Mouse (Mus musculus) heart, embryonic 10.5 days (tissue): Measurements from ENCODE around the gene Rexo2. TPM values are rescaled to one million over a fixed set of nuclear protein-coding genes. Genes with fewer than 3 reads are reported as not detected.
"Not testable (repeated sequence)": the region's sequence is repeated elsewhere in the genome, so short reads cannot be mapped to it uniquely, and the experiment has no call there.

Experiments
- DNase-seq: peaks from one replicate; pipeline ENCODE4 v3.0.0-alpha.2; 2017; ENCODE audit warnings: low spot score
- H3K27ac ChIP-seq: fragments of 300-500 bp; sonication (generic); 2 replicates; pipeline ENCODE4 v1.5.1; 2016; ENCODE audit warnings: mild to moderate bottlenecking
- H3K27me3 ChIP-seq: fragments of 300-500 bp; sonication (generic); 2 replicates; pipeline ENCODE4 v1.6.1; 2016; ENCODE audit warnings: mild to moderate bottlenecking; ENCODE audit not compliant: poor library complexity, insufficient read depth, severe bottlenecking
- H3K36me3 ChIP-seq: fragments of 300-500 bp; sonication (generic); 2 replicates; pipeline ENCODE4 v1.6.1; 2016; ENCODE audit warnings: mild to moderate bottlenecking, moderate library complexity
- H3K4me1 ChIP-seq: fragments of 300-500 bp; sonication (generic); 2 replicates; pipeline ENCODE4 v1.6.1; 2016; ENCODE audit warnings: mild to moderate bottlenecking
- H3K4me3 ChIP-seq: fragments of 300-500 bp; sonication (generic); 2 replicates; pipeline ENCODE4 v1.5.1; 2016; ENCODE audit warnings: mild to moderate bottlenecking, moderate library complexity
- H3K9me3 ChIP-seq: fragments of 300-500 bp; sonication (generic); 2 replicates; pipeline ENCODE4 v1.6.1; 2016; ENCODE audit warnings: mild to moderate bottlenecking, moderate library complexity
- WGBS: fragments of 180-500 bp; shearing (Covaris S2); methylation state at CpG from one replicate; pipeline ENCODE4 v1.1.7; 2016; 5-methylcytosine and 5-hydroxymethylcytosine counted together
- polyA plus RNA-seq: library from polyadenylated mRNA; unstranded; fragments of >200 nt; fragmentation: Nextera tagmentation; extraction: Ambion mirVana; gene quantifications from 2 replicates; pipeline ENCODE4 v1.2.1, GENCODE M21; 2016

The Rexo2 gene
- polyA plus RNA-seq, 1 experiment from 2014 or later = 138 TPM

DNA sequence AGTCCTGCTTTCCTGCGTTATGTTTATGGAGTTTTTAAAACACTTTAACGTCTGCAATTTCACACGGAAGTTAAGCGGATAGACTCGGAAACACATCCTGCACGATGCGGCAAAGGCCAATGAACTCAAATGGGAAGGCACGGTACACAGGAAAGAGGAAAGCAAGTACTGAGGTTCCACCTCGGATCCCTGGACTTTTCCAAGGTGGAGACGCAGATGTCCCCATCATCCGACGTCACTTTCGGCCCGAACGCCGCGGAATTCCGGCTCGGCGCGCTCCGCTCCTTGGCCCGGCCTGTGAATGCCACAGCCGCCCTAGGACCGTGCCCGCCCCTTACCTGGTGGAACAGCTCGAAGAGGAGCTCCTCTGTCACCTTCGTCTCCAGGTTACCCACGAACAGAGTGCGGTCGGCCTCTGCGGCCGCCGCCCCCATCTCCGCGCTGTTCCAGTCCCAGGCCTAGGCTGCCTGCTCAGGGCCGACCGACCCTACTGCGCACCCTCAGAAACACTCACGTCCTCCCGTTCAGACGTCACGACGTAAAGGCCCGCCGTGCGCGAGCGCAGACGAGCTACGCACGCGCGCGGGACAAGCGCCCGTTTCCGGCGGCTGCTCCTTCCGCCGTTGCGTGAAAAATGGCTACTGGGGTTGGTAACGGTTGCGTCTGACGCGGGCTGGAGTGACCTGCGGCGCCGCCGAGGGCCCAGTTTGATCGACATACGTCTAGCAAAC, 14.6 kb upstream of the Rexo2 start, which contains the start of the genes Rbm7 and Gm5617:
Gene Rbm7 (minus strand): TSS at position 483 of the 731 bp plus-strand sequence.
Gene Gm5617 (plus strand): TSS at position 626 of the 731 bp plus-strand sequence.
- Histone ChIP-seq H3K36me3 (peaks cover 36% of the 10 kb centered on the region), H3K27me3 (no peaks in the 10 kb centered on the region), H3K4me1 (peaks cover 17% of the 10 kb centered on the region; the same call in 1 of the 2 replicates), H3K27ac (peak within 1 kb of the TSS; percentile 90), H3K4me3 (peak within 1 kb of the TSS; percentile 95), H3K9me3 (no peaks in the 10 kb centered on the region)
- WGBS = under 1% methylated on average over 72 of the region's 72 CpGs
- DNase-seq = peak; percentile 97

DNA sequence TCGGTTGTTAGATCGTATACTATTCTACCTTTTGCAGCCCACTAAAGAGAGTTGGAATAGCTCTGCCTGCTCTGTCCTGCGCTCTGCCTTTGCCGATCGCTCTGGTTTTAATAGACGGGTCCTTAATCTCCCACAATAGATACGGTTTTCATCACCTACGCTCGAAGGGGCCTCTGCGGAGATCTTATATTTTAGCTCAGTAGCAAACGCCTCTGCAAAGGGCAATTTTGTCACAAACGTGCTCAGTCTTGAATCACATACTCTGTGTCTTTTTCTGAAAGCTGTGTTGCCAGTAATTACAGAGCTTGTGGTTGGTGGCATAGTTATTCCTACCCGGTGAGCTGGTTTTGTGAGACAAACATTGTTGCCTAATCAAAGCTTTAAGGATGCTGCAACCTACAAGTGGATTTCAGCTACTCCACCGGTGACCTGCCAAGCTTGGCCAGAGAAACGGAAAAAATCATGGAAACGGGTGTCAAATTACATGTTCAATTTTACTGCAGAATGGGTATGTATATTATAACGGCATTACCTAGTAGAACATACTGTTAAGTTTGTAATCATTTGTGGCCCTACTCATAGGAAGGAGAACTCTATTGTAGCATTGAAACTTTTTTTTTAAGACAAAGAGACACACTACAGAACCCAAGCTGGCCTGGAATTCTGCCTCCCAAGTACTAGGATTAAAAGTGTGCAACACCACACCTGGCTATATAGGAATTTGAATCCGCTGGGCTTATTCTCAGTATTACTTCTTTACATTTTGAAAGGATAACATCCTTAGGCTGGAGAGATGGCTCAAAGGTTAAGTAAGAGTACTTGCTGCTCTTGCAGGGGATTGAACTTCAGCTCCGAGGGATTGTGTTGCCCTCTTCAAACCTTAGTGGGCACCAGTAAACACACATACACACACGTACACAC, 1.1 kb upstream of the Rexo2 start:
- H3K4me3 ChIP-seq = peak overlapping the region; percentile 94
- no peak for DNase-seq
- no peaks in the 10 kb centered on the region for H3K27me3 ChIP-seq
- no peaks in the 10 kb centered on the region for H3K9me3 ChIP-seq
- peaks cover 22% of the 10 kb centered on the region; the same call in 1 of the 2 replicates for H3K36me3 ChIP-seq
- 0 out of 2 replicates have a peak, but pooled peaks cover 4% of the 10 kb centered on the region for H3K4me1 ChIP-seq
- H3K27ac ChIP-seq = peak overlapping the region; percentile 67
- 31% methylated on average over 20 of the region's 20 CpGs for WGBS

DNA sequence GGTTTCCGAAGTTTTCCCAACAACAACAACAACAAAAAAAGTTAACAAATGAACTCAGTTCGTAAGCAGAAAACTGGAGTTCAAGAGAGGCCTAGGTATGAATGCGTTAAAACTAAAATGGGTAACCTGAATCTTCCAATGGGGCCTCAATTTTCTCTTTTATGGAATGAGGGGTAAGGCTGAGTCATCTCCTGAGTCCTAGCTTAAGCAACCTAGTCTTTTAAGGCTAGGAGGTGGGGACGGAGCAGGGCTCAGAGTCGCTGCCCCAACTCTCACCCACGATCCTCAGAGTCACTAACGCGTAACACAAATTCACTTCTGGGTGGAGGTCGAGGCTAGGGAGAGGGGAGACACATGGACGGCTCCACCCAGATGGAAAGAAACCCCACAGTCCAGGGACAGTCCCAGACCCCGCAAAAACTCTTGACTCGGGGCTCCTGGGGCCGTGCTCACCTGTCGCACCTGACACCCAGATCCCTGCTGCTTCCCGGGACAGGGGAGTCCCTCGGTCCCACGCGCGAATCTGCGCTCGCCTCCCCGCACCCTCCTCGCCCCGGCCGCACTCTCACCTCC, 499 bp downstream of the Rexo2 start:
- Histone ChIP-seq H3K36me3 (peaks cover 29% of the 10 kb centered on the region), H3K4me3 (peak overlapping the region; percentile 94), H3K9me3 (no peaks in the 10 kb centered on the region), H3K27ac (peak overlapping the region; percentile 92), H3K27me3 (no peaks in the 10 kb centered on the region), H3K4me1 (0 out of 2 replicates have a peak, but pooled peaks cover 4% of the 10 kb centered on the region)
- 7% methylated on average over 25 of the region's 25 CpGs for WGBS
- DNase-seq = no peak

DNA sequence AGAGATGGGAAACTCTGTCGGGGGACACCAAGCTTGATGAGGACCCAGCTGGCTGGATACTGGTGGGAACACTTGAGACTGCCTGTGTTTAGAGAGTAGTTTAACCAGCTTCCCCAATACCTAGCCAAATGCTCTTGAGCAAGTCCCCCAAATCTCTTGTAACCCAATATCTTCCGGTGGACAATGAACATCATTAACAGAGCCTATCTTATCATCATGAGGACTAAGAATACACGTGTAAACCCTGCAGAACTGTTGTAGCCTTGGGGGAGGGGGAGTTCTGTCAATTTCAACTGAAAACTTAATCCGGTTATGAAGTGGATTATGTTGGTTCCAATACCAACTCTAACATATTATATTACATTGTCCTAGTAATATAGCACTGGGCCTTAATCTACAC, 1.6 kb downstream of the Rexo2 start:
- Histone ChIP-seq H3K27me3 (no peaks in the 10 kb centered on the region), H3K36me3 (peaks cover 35% of the 10 kb centered on the region), H3K4me3 (no peak overlapping the region), H3K4me1 (0 out of 2 replicates have a peak, but pooled peaks cover 4% of the 10 kb centered on the region), H3K9me3 (no peaks in the 10 kb centered on the region), H3K27ac (no peak overlapping the region)
- 78% methylated on average over 4 of the region's 4 CpGs for WGBS
- no peak for DNase-seq

DNA sequence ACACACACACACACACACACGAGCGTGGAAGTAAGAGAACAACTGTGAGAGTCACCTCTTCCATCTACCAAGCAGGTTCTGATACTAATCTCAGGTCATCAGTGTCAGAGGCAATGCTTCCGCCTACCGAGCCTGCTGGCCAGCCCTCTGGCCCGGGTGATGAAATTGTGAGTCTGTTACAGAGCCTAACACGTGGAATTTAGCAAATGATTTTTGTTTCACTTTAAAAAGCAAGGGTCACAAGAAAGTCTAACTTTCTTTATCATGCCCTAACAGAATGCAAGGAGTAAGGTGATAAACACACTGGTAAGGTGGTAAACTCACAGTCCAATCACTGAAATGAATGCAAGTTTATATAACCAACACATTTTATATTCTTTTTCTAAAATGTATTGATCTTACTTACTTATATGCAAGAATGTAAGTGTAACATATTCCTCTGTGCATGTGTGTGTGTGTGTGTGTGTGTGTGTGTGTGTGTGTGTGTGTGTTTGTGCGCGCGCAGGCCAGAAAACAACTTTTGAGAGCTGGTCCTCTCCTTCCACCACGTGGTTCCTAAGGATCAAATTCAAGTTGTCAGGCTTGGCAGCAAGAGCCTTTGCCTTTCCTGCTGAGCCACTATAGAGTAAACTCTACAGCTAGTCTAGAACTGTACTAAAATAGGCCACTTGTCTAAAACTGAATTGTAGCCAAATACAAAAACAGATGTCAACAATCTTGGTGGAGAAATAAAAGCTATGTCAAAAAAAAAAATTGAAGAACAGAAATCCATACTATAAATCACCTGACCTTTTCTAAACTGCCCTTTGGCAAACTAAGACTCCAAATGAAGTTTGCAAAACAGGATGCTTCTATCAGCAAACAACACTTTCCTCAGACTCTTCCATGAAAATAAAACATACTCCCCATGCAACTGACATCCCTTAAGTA, 3.9 kb downstream of the Rexo2 start:
- H3K4me1 ChIP-seq = 0 out of 2 replicates have a peak, but pooled peaks cover 4% of the 10 kb centered on the region
- DNase-seq = no peak
- no peak overlapping the region for H3K27ac ChIP-seq
- peaks cover 48% of the 10 kb centered on the region for H3K36me3 ChIP-seq
- 88% methylated on average over 10 of the region's 10 CpGs for WGBS
- H3K4me3 ChIP-seq = no peak overlapping the region
- H3K27me3 ChIP-seq = no peaks in the 10 kb centered on the region
- no peaks in the 10 kb centered on the region for H3K9me3 ChIP-seq

DNA sequence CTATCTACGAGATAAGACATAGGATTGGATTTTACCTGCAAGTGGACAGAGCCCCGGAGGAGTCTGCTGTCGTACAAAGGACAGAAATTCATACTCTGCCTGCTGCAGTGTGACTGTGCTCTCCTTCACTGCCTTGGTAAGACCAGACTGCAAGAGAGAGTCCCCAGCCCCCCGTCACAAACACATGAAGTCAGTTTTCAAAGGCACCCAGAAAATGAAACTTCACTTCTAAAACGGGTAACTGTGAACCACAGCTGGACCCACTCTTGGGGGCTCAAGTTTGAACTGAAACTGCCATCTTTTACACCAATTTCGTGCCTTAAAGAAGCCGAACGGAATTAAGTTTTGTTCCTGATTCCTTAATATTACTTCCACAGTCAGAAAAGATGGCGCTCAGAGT, 6.1 kb downstream of the Rexo2 start:
- no peaks in the 10 kb centered on the region for H3K9me3 ChIP-seq
- H3K27me3 ChIP-seq = no peaks in the 10 kb centered on the region
- DNase-seq = no peak
- 89% methylated on average over 9 of the region's 9 CpGs for WGBS
- no peak overlapping the region for H3K4me3 ChIP-seq
- H3K27ac ChIP-seq = no peak overlapping the region
- no peaks in the 10 kb centered on the region for H3K4me1 ChIP-seq
- peaks cover 59% of the 10 kb centered on the region for H3K36me3 ChIP-seq

DNA sequence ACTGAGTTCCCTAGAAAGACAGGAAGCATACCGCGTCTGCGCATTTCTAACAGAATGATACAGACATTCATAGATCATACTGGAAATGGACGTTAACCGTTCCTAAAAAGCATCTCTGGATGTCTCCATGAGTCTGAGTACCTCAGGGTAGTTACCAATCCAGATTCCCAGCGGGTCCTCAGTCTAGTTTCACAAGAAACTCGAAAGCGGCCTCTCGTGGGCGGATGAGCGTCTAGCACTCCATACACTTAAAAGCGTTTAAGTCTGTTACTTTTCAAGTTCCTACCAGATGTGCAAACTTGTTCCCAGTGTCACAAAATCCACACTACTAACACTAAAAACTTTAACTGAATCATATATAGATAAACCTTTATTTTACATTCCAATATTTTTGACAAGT, 7.3 kb downstream of the Rexo2 start:
- 94% methylated on average over 12 of the region's 12 CpGs for WGBS
- Histone ChIP-seq H3K4me3 (no peak overlapping the region), H3K27me3 (no peaks in the 10 kb centered on the region), H3K9me3 (no peaks in the 10 kb centered on the region), H3K36me3 (peaks cover 58% of the 10 kb centered on the region), H3K4me1 (no peaks in the 10 kb centered on the region), H3K27ac (no peak overlapping the region)
- DNase-seq = no peak

DNA sequence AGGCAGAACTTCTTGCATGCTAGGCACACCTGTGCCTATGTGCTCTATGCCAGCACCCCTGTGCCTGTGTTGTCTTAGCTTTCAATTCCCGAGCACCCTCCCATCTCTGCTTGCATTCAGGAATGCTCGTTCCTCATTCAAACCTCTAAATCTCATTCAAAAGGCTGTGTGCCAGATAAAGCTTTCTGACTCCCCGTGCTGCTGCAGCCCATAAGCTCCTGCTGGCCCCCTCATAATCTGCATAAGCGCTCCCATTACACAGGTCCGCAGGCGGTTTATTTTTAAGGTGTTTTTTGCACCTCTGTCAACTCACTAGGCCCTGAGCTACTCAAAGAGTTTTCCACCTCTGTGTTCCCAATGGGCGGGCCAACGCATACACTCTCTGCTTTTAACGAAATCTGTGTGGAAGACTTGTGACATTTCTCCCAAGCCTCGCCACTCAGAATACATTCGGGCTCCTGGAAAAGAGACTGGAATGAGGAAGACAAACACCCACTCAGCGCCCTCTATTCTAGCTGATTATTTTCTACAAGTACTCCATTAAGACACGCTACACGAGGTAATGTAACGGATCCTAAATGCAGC, 7.9 kb downstream of the Rexo2 start:
- 88% methylated on average over 15 of the region's 15 CpGs for WGBS
- H3K9me3 ChIP-seq = no peaks in the 10 kb centered on the region
- H3K4me3 ChIP-seq = no peak overlapping the region
- H3K27ac ChIP-seq = no peak overlapping the region
- peaks cover 58% of the 10 kb centered on the region for H3K36me3 ChIP-seq
- H3K4me1 ChIP-seq = no peaks in the 10 kb centered on the region
- no peaks in the 10 kb centered on the region for H3K27me3 ChIP-seq
- no peak for DNase-seq

DNA sequence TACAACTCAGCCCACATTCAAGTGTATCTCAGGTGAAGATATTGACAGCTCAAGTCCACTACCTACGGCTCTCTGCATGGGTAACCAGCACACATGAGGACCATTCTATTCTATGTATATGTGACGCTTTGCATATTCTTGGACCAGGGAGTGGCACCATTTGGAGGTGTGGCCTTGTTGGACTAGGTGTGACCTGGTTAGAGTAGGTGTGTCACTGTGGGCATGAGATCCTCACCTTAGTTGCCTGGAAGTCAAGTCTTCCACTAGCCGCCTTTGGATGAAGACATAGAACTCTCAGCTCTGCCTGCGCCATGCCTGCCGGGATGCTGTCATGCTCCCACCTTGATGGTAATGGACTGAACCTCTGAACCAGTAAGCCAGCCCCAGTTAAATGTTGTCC, 13.0 kb downstream of the Rexo2 start:
- not testable (repeated sequence) for H3K27ac ChIP-seq, H3K27me3 ChIP-seq, H3K9me3 ChIP-seq, H3K4me1 ChIP-seq, DNase-seq, H3K4me3 ChIP-seq
- H3K36me3 ChIP-seq = peaks cover 45% of the 10 kb centered on the region
- 93% methylated on average over 5 of the region's 5 CpGs for WGBS

DNA sequence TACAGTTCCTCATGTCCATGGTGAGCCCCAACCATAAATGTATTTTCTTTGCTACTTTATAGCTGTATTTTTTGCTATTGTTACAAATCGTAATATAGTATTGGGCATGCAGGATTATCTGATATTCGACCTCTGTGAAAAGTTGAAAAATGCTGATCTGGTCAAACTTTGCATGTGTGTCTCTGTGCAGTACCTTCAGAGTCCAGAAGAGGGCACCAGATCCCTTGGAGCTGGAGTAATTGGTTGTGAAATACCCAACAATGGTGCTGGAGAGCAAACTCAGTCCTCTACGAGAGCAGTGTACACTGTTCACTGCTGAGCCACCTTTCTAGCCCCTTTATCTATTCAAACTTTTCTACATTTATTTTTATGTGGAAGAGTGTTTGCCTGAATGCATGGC, 13.6 kb downstream of the Rexo2 start:
- 62% methylated on average over 3 of the region's 3 CpGs for WGBS
- H3K27me3 ChIP-seq = no peaks in the 10 kb centered on the region
- H3K36me3 ChIP-seq = peaks cover 40% of the 10 kb centered on the region
- H3K27ac ChIP-seq = no peak overlapping the region
- DNase-seq = no peak
- H3K9me3 ChIP-seq = no peaks in the 10 kb centered on the region
- H3K4me3 ChIP-seq = no peak overlapping the region
- no peaks in the 10 kb centered on the region for H3K4me1 ChIP-seq

DNA sequence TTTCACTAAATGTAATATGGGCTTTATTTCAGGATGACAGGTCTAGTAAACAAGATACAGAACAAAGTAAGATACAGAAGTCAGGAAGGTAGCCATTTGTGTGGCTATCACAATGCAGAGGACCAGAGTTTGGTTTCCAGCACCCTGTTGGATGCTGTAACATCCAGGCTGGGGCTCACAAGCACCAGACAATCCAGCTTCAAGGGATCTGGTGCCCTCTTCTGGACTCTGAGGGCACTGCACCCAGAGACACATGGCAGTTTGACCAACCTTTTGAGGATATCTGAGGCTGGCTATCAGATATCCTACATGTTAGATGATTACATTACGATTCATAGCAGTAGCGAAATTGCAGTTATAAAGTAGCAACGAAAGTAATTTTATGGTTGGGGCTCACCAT, 14.8 kb downstream of the Rexo2 start:
- Histone ChIP-seq H3K9me3 (no peaks in the 10 kb centered on the region), H3K4me1 (no peaks in the 10 kb centered on the region), H3K27ac (no peak overlapping the region), H3K36me3 (peaks cover 30% of the 10 kb centered on the region), H3K27me3 (no peaks in the 10 kb centered on the region), H3K4me3 (no peak overlapping the region)
- WGBS = 97% methylated on average over 3 of the region's 3 CpGs
- DNase-seq = no peak

DNA sequence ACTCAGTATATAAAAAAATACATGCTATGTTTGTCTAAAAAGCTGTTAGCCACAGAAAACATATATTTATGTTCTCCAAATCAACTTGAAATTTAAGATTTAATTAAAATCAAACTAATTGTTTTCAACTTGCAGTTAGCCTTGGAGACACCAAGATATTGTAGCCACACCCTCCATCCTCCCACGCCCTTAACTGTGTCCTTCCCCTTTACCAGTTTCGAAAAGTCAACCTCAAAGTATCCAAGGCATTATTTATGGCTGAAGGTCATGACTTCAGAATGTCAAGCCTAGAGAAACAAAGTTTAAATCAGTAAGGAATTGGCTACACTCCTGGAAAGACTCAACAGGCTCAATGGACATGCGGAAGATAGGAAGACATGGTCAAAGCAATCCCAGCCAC, 18.9 kb downstream of the Rexo2 start:
- WGBS = 90% methylated on average over 3 of the region's 3 CpGs
- Histone ChIP-seq H3K36me3 (peaks cover 8% of the 10 kb centered on the region), H3K27ac (no peak overlapping the region), H3K27me3 (no peaks in the 10 kb centered on the region), H3K9me3 (no peaks in the 10 kb centered on the region), H3K4me3 (no peak overlapping the region), H3K4me1 (no peaks in the 10 kb centered on the region)
- DNase-seq = no peak
